Mouse (Mus musculus): ENCODE data around the gene E130114P18Rik. TPM values are rescaled to one million over a fixed set of nuclear protein-coding genes. Genes with fewer than 3 reads are reported as not detected.

E130114P18Rik gene
- total and polyA plus RNA-seq, 2 experiments from 2014 or later, result 13.5 to 13.7 TPM

DNA sequence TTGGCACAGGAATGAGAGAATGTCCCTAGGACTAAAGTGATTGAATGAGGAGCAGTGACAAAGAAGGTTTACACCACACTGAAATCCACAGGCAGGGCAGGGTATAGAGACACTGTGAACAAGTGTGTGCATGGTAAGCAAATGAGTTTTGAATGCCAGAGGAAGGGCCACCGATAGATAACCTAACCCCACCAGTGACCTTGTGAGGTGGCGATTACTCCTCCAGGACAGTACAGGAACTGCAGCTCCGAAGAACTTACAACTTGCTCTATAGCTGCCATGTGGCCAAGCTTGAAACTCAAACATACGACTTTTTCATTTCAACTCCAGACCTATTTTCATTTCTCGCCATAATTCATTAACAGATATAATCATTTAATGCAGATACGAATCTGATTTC, 114.0 kb downstream of the E130114P18Rik start:
- no peak for DNase-seq (ENCODE audit: low spot score)
- peak; percentile 10; the same call in 1 of the 2 replicates for TF ChIP-seq CTCF (IDR thresholded peaks at IDR 0.05)
- Histone ChIP-seq H3K4me1 (ENCODE audit: insufficient read depth, low read length) (no peaks in the 10 kb centered on the region), H3K36me3 (ENCODE audit: insufficient read depth, low read length) (no peaks in the 10 kb centered on the region), H3K4me3 (ENCODE audit: low read depth, low read length) (no peak overlapping the region), H3K27me3 (ENCODE audit: insufficient read depth, low read length) (no peaks in the 10 kb centered on the region), H3K9me3 (ENCODE audit: low read length) (no peaks in the 10 kb centered on the region), H3K27ac (ENCODE audit: low read depth, low read length) (no peak overlapping the region), H3K4me2 (ENCODE audit: low read depth, low read length, poor library complexity, severe bottlenecking) (no peak overlapping the region), H3K9ac (replicated peaks; ENCODE audit: low read length, poor library complexity, severe bottlenecking) (no peak overlapping the region)
- WGBS, result 90% methylated on average over 6 of the region's 6 CpGs
- ATAC-seq (ENCODE audit: low FRiP score), result no peak

DNA sequence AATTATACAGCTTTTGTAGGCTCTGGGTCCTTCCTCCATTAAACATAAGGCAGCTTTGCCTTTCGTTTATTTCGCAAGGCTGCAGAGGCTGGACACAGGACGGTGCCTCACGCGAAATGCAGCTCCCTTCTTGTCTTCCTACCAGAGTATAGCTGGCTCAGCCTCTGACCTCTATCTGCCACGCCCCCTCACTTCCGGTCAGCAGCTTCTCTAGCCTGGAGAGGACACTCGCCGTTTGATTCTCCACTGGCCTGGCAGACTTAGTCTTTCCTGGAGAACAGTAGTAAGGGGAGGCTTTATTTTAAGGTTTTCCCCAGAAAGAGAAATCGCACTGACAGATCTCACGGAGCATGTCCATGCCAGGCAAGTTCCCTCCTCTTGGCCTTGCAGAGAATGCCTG, 115.0 kb downstream of the E130114P18Rik start:
- Histone ChIP-seq H3K9ac (replicated peaks; ENCODE audit: low read length, poor library complexity, severe bottlenecking) (no peak overlapping the region), H3K9me3 (ENCODE audit: low read length) (no peaks in the 10 kb centered on the region), H3K36me3 (ENCODE audit: insufficient read depth, low read length) (no peaks in the 10 kb centered on the region), H3K4me2 (ENCODE audit: low read depth, low read length, poor library complexity, severe bottlenecking) (no peak overlapping the region), H3K4me3 (ENCODE audit: low read depth, low read length) (no peak overlapping the region), H3K27me3 (ENCODE audit: insufficient read depth, low read length) (no peaks in the 10 kb centered on the region), H3K27ac (ENCODE audit: low read depth, low read length) (no peak overlapping the region), H3K4me1 (ENCODE audit: insufficient read depth, low read length) (no peaks in the 10 kb centered on the region)
- DNase-seq (ENCODE audit: low spot score), result no peak
- no peak for ATAC-seq (ENCODE audit: low FRiP score)
- WGBS, result 70% methylated on average over 11 of the region's 11 CpGs
- no peak for TF ChIP-seq CTCF (IDR thresholded peaks at IDR 0.05)

- Histone ChIP-seq H3K9ac (replicated peaks; ENCODE audit: low read length, poor library complexity, severe bottlenecking) (no peak overlapping the region), H3K4me3 (ENCODE audit: low read depth, low read length) (no peak overlapping the region), H3K9me3 (ENCODE audit: low read length) (no peaks in the 10 kb centered on the region), H3K27me3 (ENCODE audit: insufficient read depth, low read length) (no peaks in the 10 kb centered on the region), H3K4me2 (ENCODE audit: low read depth, low read length, poor library complexity, severe bottlenecking) (no peak overlapping the region), H3K27ac (ENCODE audit: low read depth, low read length) (no peak overlapping the region), H3K4me1 (ENCODE audit: insufficient read depth, low read length) (no peaks in the 10 kb centered on the region), H3K36me3 (ENCODE audit: insufficient read depth, low read length) (no peaks in the 10 kb centered on the region)
- peak; percentile 40 for DNase-seq (ENCODE audit: low spot score)
- no peak for TF ChIP-seq CTCF (IDR thresholded peaks at IDR 0.05)
- 68% methylated on average over 10 of the region's 10 CpGs for WGBS
- ATAC-seq (ENCODE audit: low FRiP score), result no peak
Observed at GRCm38 (mm10) chr4:97661611-97662273, 116.1 kb downstream of the E130114P18Rik start.

DNA sequence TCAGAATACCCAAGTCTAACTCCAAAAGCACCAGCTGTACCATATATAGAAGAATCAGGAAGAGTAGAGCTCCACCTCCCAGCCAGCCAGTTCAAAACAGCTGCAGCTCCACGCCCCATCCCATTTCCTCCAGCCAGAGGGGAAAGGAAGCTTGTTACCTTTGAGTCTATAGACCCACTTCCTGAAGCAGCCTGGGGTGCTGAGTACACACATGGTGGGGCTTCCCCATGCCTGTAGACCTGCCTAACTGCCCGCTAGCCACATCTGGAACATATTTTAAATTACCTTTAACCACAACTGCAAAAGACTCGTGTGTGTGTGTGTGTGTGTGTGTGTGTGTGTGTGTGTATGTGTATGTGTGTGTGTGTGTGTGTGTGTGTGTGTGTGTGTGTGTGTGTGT, 120.3 kb downstream of the E130114P18Rik start:
- Histone ChIP-seq H3K27ac (ENCODE audit: low read depth, low read length) (no peak overlapping the region), H3K9me3 (ENCODE audit: low read length) (no peaks in the 10 kb centered on the region), H3K36me3 (ENCODE audit: insufficient read depth, low read length) (no peaks in the 10 kb centered on the region), H3K4me2 (ENCODE audit: low read depth, low read length, poor library complexity, severe bottlenecking) (no peak overlapping the region), H3K9ac (replicated peaks; ENCODE audit: low read length, poor library complexity, severe bottlenecking) (no peak overlapping the region), H3K4me1 (ENCODE audit: insufficient read depth, low read length) (no peaks in the 10 kb centered on the region), H3K4me3 (ENCODE audit: low read depth, low read length) (no peak overlapping the region), H3K27me3 (ENCODE audit: insufficient read depth, low read length) (no peaks in the 10 kb centered on the region)
- DNase-seq (ENCODE audit: low spot score) (no peak), ATAC-seq (ENCODE audit: low FRiP score) (no peak)
- 87% methylated on average over 3 of the region's 3 CpGs for WGBS
- TF ChIP-seq CTCF (IDR thresholded peaks at IDR 0.05), result no peak

DNA sequence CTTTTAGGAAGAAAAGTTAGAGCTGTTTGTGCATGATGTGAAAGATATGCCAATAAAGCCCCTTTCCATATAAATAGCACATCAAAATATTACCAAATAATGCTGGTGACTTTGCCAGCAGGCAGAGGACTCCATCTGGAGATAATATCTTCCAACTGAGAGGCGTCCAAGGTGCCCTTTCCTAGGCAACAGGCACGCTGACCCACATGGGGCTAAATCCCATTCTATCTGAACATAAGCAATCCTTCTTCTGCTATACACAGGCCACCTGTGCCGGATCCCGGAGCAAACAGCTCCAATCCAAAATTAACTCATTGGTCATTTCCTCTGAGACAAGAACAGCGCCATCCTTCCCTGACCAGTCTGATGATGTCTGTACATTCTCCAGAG, 128.3 kb downstream of the E130114P18Rik start:
- no peak for TF ChIP-seq CTCF (IDR thresholded peaks at IDR 0.05)
- Histone ChIP-seq H3K4me1 (ENCODE audit: insufficient read depth, low read length) (peaks cover 5% of the 10 kb centered on the region; the same call in 1 of the 2 replicates), H3K4me2 (ENCODE audit: low read depth, low read length, poor library complexity, severe bottlenecking) (no peak overlapping the region), H3K9me3 (ENCODE audit: low read length) (no peaks in the 10 kb centered on the region), H3K36me3 (ENCODE audit: insufficient read depth, low read length) (no peaks in the 10 kb centered on the region), H3K27me3 (ENCODE audit: insufficient read depth, low read length) (no peaks in the 10 kb centered on the region), H3K27ac (ENCODE audit: low read depth, low read length) (peak overlapping the region; percentile 77), H3K4me3 (ENCODE audit: low read depth, low read length) (no peak overlapping the region), H3K9ac (replicated peaks; ENCODE audit: low read length, poor library complexity, severe bottlenecking) (no peak overlapping the region)
- peak; percentile 48 for ATAC-seq (ENCODE audit: low FRiP score)
- WGBS, result 39% methylated on average over 5 of the region's 5 CpGs
- DNase-seq (ENCODE audit: low spot score), result no peak

- peak overlapping the region; percentile 77 for H3K27ac ChIP-seq (ENCODE audit: low read depth, low read length)
- 13% methylated on average over 11 of the region's 11 CpGs for WGBS
- TF ChIP-seq CTCF (IDR thresholded peaks at IDR 0.05), result no peak
- no peak overlapping the region for H3K4me3 ChIP-seq (ENCODE audit: low read depth, low read length)
- H3K36me3 ChIP-seq (ENCODE audit: insufficient read depth, low read length), result no peaks in the 10 kb centered on the region
- DNase-seq (ENCODE audit: low spot score) (peak; percentile 97), ATAC-seq (ENCODE audit: low FRiP score) (peak; percentile 93)
- H3K9ac ChIP-seq (replicated peaks; ENCODE audit: low read length, poor library complexity, severe bottlenecking), result no peak overlapping the region
- no peak overlapping the region for H3K4me2 ChIP-seq (ENCODE audit: low read depth, low read length, poor library complexity, severe bottlenecking)
- no peaks in the 10 kb centered on the region for H3K9me3 ChIP-seq (ENCODE audit: low read length)
- H3K4me1 ChIP-seq (ENCODE audit: insufficient read depth, low read length), result peaks cover 5% of the 10 kb centered on the region; the same call in 1 of the 2 replicates
- H3K27me3 ChIP-seq (ENCODE audit: insufficient read depth, low read length), result no peaks in the 10 kb centered on the region
Observed at GRCm38 (mm10) chr4:97648825-97649625, 128.9 kb downstream of the E130114P18Rik start.
